Mouse (Mus musculus) gastrocnemius, postnatal 4 days (tissue): ENCODE results near the gene Akr1b10. TPM values are rescaled to one million over a fixed set of nuclear protein-coding genes. Genes with fewer than 3 reads are reported as not detected.
"Not testable (repeated sequence)": the region's sequence is repeated elsewhere in the genome, so short reads cannot be mapped to it uniquely, and the experiment has no call there.

Experiments used
- DNase-seq, 2 experiments: peaks; one replicate each; pipeline ENCODE4 v3.0.0; 2021 to 2022; ENCODE audit warnings: low spot score in 2 of 2, mixed read lengths in 2 of 2
- long read RNA-seq, 2 experiments: library from polyadenylated mRNA; stranded (forward); transcript quantifications; one replicate each; pipeline ENCODE4 v2.0.0; 2021
- total RNA-seq, 2 experiments: library from RNA; stranded (reverse); gene quantifications; 2 replicates each; pipeline ENCODE4 v1.2.3; 2021

Gene Akr1b10
- total RNA-seq, result 10 to 100 TPM; 34.9 to 36.5 TPM
- long read RNA-seq, experiment 1, transcript Akr1b10-201 (10 exons, 1,371 nt), result major isoform, 25 of 31 reads
- long read RNA-seq, experiment 1, partial matches to known transcripts, result 0 of 31 reads
- long read RNA-seq, experiment 1, other reads (novel, unspliced or antisense), result 1 of 31 reads
- long read RNA-seq, experiment 2, transcript Akr1b10-201 (10 exons, 1,371 nt), result major isoform, 32 of 39 reads
- long read RNA-seq, experiment 2, partial matches to known transcripts, result 2 of 39 reads
- long read RNA-seq, experiment 2, other reads (novel, unspliced or antisense), result 2 of 39 reads

GRCm38 (mm10) chr6:34384110-34384661 lies at the start of gene Akr1b10:
TSS of gene Akr1b10 (plus strand) at chr6:34384218.
- DNase-seq, result peak; percentile 38 to 76

DNA sequence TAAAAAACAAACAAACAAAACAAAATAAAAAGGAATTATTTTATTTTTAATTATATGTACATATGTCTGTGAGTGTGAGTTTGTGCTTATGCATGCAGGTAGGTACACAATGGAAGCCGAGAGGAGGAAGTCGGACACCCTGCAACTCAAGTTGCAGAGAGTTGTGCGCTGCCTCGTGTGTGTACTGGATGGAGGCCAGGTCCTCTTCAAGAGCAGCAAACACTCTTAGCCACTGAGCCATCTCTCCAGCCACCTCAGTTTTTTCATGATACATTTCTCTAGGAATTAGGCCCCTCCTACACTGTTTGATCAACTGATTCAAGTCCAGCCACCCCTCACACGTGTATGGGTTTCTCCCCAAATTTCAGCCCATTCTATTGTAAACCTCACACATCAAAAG lies 49.3 kb upstream of the Akr1b10 start:
- DNase-seq, result no peak

DNA sequence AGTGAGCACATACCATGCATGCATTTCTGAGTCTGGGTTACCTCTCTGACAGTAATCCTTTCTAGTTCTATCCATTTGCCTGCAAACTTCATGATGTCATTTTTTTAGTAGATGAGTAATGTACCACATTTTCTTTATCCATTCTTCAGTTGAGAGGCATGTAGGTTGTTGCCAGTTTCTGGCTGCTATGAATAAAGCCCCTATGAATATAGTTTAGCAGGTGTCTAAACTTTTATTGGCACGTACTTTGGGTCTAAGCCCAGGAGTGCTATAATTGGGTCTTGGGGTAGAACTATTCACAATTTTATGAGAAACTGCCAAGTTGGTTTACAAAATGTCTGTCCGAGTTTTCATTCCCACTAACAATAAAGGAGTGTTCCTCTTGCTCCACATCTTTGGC lies 46.2 kb upstream of the Akr1b10 start:
- no peak for DNase-seq

GRCm38 (mm10) chr6:34341991-34342390 lies 42.0 kb upstream of the Akr1b10 start:
- DNase-seq, result no peak

- no peak for DNase-seq
These were observed 41.5 kb upstream of the Akr1b10 start for GRCm38 (mm10) chr6:34342476-34342875.

DNA sequence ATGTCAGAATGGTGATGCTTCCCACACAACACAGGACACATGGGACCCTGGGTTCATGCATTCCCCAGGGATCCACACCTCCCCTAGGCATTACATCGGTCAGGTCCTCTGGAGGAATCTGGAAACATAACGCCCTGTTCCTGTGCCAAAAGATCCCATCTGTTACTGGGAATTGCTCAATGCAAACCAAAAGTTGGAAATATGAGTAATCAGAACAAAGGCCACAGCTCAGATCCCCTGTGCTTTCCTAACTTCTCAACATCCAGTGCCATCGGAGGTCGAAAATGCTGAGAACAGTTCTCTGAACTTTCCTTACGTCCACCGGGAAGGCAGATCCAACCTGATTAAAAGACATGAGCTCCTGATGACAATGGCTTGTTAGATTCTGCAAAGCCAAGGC lies 40.6 kb upstream of the Akr1b10 start:
- no peak for DNase-seq

DNA sequence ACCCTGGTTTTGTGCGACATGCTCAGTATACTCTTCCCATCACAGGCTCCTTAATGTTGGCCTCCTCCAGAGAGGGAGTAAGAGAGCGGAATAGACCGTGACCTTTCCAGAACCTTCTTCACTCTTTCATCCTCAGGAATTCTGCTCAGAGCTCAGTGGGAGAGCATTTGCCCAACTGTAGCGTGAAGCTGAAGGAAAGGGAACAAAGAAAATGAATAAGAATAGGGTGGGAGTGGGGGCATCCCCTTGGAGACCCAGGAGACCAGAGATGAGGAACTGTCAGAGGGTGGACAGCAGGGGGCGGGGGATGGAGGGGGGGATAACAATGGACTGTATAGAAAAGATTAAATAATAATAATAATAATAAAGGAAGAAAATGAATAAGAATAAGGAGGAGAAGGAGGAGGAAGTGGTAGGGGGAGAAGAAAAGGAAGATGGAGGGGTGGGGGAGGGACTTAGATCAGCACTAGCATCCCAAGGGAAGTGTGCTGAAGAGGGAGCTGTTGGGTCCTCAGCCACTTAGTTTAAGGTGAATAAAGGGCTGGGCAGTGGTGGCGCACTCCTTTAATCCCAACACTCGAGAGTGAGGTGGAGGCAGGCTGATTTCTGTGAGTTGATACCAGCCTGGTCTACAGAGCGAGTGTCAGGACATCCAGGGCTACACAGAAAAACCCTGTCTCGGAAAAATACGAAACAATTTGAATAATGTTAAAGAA lies 39.7 kb upstream of the Akr1b10 start:
- no peak for DNase-seq

DNA sequence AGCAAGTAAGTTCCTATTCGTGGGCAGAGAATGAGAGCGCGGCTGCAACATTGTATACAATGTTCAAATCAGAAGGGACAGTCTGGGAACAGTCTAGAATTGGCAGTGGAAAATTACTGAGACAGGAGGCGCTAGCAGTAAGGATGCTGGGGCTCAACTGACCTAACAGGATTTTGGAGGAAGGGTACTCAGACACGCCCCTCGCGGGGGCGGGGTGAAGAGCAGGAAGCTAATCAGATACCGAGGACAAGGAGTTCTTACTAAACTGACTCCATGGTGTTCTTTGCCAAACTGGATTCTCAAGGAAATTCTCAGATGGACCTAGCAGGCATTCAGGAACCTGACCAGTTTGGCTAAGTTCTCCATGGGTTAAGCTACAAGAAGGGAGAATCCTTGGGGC lies 39.1 kb upstream of the Akr1b10 start:
- no peak for DNase-seq

GRCm38 (mm10) chr6:34346096-34346898 lies 37.7 kb upstream of the Akr1b10 start:
- peak; percentile 46 to 69 for DNase-seq

- no peak for DNase-seq
These were observed 33.9 kb upstream of the Akr1b10 start for GRCm38 (mm10) chr6:34350037-34350699.

GRCm38 (mm10) chr6:34351481-34351880 lies 32.5 kb upstream of the Akr1b10 start:
- DNase-seq, result not testable (repeated sequence)

- no peak for DNase-seq
These were observed 31.6 kb upstream of the Akr1b10 start for GRCm38 (mm10) chr6:34352401-34352800.

GRCm38 (mm10) chr6:34353658-34354353 lies 30.2 kb upstream of the Akr1b10 start, which contains the start of gene Akr1b8:
TSS of gene Akr1b8 (plus strand) at chr6:34354119.
- DNase-seq, result peak in 1 of 2 experiments; percentile 19

DNA sequence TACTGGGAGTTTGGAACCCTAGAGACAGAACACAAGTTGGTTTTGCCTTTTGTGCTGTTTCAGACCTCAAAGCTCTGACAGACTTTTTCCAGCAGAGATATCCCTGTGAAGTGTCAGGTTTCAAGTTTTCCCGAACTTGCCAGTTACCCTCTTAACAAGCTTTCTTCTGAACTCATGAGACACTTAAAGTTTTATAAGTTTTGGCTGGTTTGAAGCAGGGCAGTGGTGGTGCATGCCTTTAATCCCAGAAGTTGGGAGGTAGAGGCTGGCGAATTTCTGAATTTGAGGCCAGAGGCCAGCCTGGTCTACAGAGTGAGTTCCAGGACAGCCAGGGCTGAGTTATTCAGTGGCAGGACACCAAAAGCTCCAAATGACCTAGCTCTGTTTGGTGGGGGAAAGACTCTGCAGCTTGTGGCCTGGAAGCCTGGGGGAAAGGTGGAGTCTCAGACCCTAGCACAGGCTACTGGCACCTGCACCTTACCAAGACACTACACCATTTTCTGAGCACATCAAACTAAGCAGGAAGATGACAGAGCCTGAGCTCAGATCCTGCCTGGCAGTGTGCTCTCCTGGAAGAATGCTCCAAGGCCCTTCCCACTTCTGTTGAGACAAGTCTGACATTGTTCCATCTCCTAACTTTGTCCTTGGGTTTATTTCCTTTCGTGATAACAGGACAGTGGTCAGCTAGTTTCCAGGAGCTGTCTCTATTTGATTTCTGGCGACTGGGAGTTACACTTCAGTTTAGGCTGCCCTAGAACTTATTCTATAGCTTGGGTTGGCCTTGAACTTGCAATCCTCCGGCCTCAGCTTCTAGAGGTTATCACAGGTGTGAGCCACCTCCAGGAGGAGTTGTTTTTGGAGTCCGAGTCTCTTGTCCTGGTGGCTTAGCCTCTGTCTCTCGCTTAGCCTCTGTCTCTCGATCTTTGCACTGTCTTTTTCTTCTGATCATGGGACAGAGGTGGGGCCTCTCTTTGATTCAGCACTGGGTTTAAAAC lies 29.4 kb upstream of the Akr1b10 start:
- no peak for DNase-seq

GRCm38 (mm10) chr6:34355349-34355747 lies 28.7 kb upstream of the Akr1b10 start:
- DNase-seq, result no peak

DNA sequence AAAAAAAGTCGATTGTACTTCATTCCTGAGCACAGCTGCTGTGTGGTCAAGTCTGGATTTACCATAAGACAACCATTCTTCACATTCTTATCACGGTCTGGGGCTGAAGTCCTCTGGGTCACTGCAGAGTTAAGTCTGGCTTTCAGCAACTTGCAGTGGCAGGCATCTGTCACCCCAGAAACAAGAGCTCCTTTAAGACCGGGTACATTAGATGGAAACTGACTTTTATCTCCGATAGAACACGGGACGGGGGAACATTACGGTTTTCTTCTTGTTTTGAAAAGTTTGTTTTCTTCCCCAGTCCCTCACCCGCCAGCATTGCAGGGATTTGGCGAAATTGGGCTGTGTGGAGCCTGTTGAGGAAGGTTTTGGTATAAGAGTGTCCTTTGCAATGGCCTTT lies 28.2 kb upstream of the Akr1b10 start:
- no peak for DNase-seq

- DNase-seq, result no peak
These were observed 19.5 kb upstream of the Akr1b10 start for GRCm38 (mm10) chr6:34364217-34365136.

- no peak for DNase-seq
These were observed 16.0 kb upstream of the Akr1b10 start for GRCm38 (mm10) chr6:34367998-34368397.
